Mouse (Mus musculus): Measurements from ENCODE around the gene Cabp4.

GRCm38 (mm10) chr19:4175368-4175947 is 31.6 kb upstream of the Cabp4 start, which contains the start of gene Carns1:
- TF ChIP-seq POLR2A (IDR thresholded peaks at IDR 0.05; ENCODE audit: control insufficient read depth, extremely low read depth, insufficient read depth, low read length, poor library complexity) (no peak), CTCF (IDR thresholded peaks at IDR 0.05; ENCODE audit: borderline replicate concordance, control insufficient read depth, extremely low read depth, insufficient read depth, low read length, poor library complexity) (no peak)
